Mouse (Mus musculus) midbrain, embryonic 11.5 days (tissue): ENCODE measurements around the gene Dnajb6. TPM values are rescaled to one million over a fixed set of nuclear protein-coding genes. Genes with fewer than 3 reads are reported as not detected.

ENCODE experiments used
- ATAC-seq: fragments of 200-750 bp; cut with Nextera tagmentation; 2 replicates; pipeline ENCODE4 v1.8.0; 2017; ENCODE audit warnings: moderate TSS enrichment, moderate library complexity; ENCODE audit not compliant: low FRiP score
- DNase-seq: peaks from one replicate; pipeline ENCODE4 v3.0.0; 2015; ENCODE audit warnings: low spot score; ENCODE audit errors: missing footprints
- H3K27ac ChIP-seq: fragments of 300-500 bp; sonication (generic); 2 replicates; pipeline ENCODE4 v1.5.1; 2014; ENCODE audit warnings: low read depth, low read length
- H3K27me3 ChIP-seq: fragments of 300-500 bp; sonication (generic); 2 replicates; pipeline ENCODE4 v1.6.1; 2014; ENCODE audit warnings: mild to moderate bottlenecking, low read length, moderate library complexity, mixed read lengths; ENCODE audit not compliant: control insufficient read depth, insufficient read depth
- H3K36me3 ChIP-seq: fragments of 300-500 bp; sonication (generic); 2 replicates; pipeline ENCODE4 v1.6.1; 2014; ENCODE audit warnings: mild to moderate bottlenecking, low read length, moderate library complexity, mixed read lengths; ENCODE audit not compliant: control insufficient read depth, insufficient read depth
- H3K4me1 ChIP-seq: fragments of 300-500 bp; sonication (generic); 2 replicates; pipeline ENCODE4 v1.6.1; 2014; ENCODE audit warnings: low read length; ENCODE audit not compliant: control insufficient read depth, insufficient read depth
- H3K4me2 ChIP-seq: fragments of 300-500 bp; sonication (generic); 2 replicates; pipeline ENCODE4 v1.6.1; 2014; ENCODE audit warnings: mild to moderate bottlenecking, moderate library complexity
- H3K4me3 ChIP-seq: fragments of 300-500 bp; sonication (generic); 2 replicates; pipeline ENCODE4 v1.5.1; 2014; ENCODE audit warnings: low read depth, low read length
- H3K9ac ChIP-seq: fragments of 300-500 bp; sonication (generic); 2 replicates; pipeline ENCODE4 v1.6.1; 2014; ENCODE audit warnings: low read length
- H3K9me3 ChIP-seq: fragments of 300-500 bp; sonication (generic); 2 replicates; pipeline ENCODE4 v1.6.1; 2016; ENCODE audit warnings: low read length; ENCODE audit not compliant: control insufficient read depth
- WGBS: fragments of 180-500 bp; shearing (Covaris S2); extraction: QIAGEN DNeasy Blood & Tissue Kit; methylation state at CpG from one replicate; pipeline ENCODE4 v1.1.7; 2014; 5-methylcytosine and 5-hydroxymethylcytosine counted together
- polyA plus RNA-seq: library from polyadenylated mRNA; unstranded; fragments of >200 nt; fragmentation: Nextera tagmentation; extraction: Ambion mirVana; gene quantifications from 2 replicates; pipeline ENCODE4 v1.2.1, GENCODE M21; 2014

Dnajb6 gene
- polyA plus RNA-seq, result 247 and 262 TPM in 2 replicates

DNA sequence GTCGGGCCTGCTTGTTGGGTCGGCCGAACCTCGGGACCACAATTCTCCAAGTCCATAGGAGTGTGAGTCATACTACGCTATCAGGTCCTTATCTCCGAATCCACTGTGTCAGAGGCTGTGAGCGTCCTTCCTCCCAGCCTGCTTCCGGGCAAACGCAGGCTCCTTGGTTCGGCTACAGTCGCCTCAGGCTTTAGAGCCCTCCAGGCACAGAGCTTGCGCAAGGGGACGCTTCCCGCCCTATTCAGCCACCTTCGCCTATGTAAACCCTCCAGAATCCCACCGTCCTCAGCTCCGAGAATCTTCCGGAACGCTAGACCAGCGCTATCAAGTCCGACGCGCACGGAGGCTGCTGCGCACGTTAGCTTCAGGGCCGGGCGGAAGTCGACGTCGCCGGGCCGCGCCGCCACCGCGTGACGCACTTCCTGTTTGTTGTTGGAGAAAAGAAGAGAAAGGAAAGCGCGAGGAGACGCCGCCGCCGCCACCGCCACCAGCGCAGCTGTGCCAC lies at the start of gene Dnajb6, which contains the start of gene Gm5129:
Dnajb6 (plus strand) TSS at position 132 of the 505 bp plus-strand sequence.
Gm5129 (minus strand) TSS at position 380 of the 505 bp plus-strand sequence.
- WGBS, result under 1% methylated on average over 46 of the region's 46 CpGs
- no peaks in the 10 kb centered on the region for H3K36me3 ChIP-seq
- ATAC-seq (peak; percentile 98), DNase-seq (peak; percentile 99)
- peak within 1 kb of the TSS; percentile 98 for H3K4me3 ChIP-seq
- H3K4me1 ChIP-seq, result peaks cover 15% of the 10 kb centered on the region
- peak within 1 kb of the TSS; percentile 73 for H3K4me2 ChIP-seq
- H3K27me3 ChIP-seq, result no peaks in the 10 kb centered on the region
- peak within 1 kb of the TSS; percentile 92 for H3K27ac ChIP-seq
- peak within 1 kb of the TSS; percentile 97 for H3K9ac ChIP-seq
- no peaks in the 10 kb centered on the region for H3K9me3 ChIP-seq

DNA sequence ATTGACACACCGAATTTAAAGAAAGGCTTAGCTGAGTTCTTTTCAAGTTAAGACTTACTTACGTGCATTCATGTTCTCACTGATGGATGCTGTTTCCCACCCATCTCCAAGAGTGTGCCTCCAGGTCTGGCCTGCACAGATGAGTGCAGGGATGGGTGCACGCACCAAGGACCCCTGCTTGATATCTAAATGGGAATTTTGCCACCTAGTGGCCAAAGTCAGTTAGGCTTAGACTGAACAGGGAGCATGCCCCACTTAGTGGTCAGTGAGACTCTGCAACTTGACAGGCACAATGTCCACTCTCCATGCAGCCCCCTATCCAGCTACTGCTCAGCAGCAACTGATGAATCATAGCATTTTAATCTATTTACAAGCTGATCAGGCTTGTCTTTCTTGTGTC lies 47.8 kb upstream of the Dnajb6 start:
- Histone ChIP-seq H3K4me3 (no peak overlapping the region), H3K9me3 (no peaks in the 10 kb centered on the region), H3K4me1 (no peaks in the 10 kb centered on the region), H3K9ac (no peak overlapping the region), H3K27ac (no peak overlapping the region), H3K4me2 (no peak overlapping the region), H3K27me3 (no peaks in the 10 kb centered on the region), H3K36me3 (no peaks in the 10 kb centered on the region)
- 60% methylated on average over 3 of the region's 3 CpGs for WGBS
- ATAC-seq (peak; percentile 57; the same call in 1 of the 2 replicates), DNase-seq (peak; percentile 94)

DNA sequence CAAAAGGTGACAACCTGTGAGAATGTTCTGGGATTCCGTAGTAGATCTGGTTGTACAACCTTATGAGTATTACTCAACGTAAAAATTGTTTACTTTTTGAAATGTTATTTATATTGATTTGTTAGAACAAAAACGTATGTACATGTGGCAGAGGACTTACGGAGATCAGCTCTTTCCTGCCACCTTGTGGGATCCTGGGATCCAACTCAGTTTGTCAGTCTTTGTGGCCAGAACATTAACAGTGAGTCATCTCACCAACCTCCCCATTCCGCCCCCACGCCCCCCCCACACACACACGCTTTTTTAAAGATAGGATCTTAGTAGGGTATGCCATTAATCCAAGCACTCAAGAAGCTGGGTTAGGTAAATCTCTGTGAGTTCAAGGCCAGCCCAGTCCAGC lies 47.1 kb upstream of the Dnajb6 start:
- H3K36me3 ChIP-seq, result no peaks in the 10 kb centered on the region
- no peaks in the 10 kb centered on the region for H3K4me1 ChIP-seq
- no peak for DNase-seq
- no peaks in the 10 kb centered on the region for H3K9me3 ChIP-seq
- H3K4me3 ChIP-seq, result no peak overlapping the region
- H3K4me2 ChIP-seq, result no peak overlapping the region
- WGBS, result 73% methylated on average over 7 of the region's 7 CpGs
- H3K27ac ChIP-seq, result no peak overlapping the region
- H3K27me3 ChIP-seq, result no peaks in the 10 kb centered on the region
- ATAC-seq, result no peak
- no peak overlapping the region for H3K9ac ChIP-seq

DNA sequence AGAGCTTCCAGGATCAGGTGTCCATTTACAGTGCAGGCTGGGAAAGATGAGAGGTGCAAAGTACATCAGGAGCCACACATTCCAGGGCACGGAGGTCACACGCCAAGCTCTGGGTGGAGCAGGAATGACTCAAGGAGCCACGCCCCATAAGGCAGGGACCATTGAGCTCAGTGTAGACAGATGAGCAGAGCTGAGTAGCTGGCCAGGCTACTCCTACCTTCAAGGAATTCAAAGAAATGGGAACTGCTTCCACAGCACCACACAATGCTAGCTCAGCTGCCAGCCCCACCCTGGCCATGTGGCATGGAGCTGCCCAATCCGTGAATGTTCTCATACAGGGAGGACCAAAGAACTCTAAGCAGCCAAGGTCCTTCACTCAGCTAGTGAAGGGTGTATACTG lies 37.0 kb upstream of the Dnajb6 start:
- WGBS, result 88% methylated on average over 4 of the region's 4 CpGs
- Histone ChIP-seq H3K27me3 (no peaks in the 10 kb centered on the region), H3K9me3 (no peaks in the 10 kb centered on the region), H3K4me2 (no peak overlapping the region), H3K36me3 (no peaks in the 10 kb centered on the region), H3K4me3 (no peak overlapping the region), H3K27ac (no peak overlapping the region), H3K9ac (no peak overlapping the region), H3K4me1 (no peaks in the 10 kb centered on the region)
- DNase-seq (no peak), ATAC-seq (no peak)

DNA sequence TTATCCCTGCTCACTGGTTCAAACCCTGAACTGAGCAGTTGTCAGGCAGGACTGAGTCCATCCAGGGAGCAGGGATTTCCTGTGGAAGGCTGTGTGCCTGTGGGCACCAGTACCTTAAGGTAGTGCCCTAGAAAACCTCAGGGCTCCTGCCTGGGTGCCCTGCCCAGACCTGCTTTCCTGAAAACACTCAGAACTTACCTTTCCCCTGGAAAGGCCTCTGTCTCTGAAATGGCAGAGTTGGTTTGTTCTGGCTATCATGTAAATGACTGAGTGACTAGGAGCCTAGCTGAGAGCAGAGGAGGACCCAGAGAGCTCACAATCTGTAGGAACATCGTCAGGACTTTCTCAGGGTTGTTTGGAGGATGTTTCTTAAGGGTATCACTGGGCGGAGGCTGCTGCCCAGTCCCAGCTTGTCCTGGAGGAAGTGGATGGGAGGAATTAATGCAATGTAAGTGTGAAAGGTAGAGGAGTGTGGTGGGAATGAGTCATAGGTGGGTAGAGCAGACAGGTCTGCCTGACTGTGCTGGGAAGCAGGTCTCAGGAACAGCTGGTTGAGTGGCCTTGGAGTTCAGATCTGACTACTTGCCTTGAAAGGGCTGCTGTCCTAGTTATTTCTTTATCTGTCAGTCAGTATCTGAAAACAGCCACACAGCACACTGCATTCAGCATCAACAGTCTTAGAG lies 35.8 kb upstream of the Dnajb6 start:
- Histone ChIP-seq H3K36me3 (no peaks in the 10 kb centered on the region), H3K4me3 (no peak overlapping the region)
- ATAC-seq, result no peak

DNA sequence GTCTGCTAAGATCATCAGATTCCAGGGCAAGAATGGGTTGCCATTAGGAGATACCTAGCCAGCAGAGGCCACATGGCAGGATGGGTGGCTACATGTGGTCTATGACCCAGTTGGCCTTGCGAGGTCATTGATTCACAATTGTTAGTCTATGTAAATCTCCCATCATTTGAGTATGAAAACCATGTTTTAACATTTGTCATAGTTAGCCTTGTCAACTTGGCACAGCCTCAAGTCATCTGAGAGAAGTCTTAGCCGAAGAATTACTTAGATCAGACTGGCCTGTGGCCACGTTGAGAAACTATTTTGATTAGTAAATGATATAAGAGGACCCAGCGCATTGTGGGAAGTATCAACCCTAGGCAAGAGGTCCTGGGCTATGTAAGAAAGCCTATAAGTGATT lies 28.2 kb upstream of the Dnajb6 start:
- Histone ChIP-seq H3K27ac (no peak overlapping the region), H3K4me1 (no peaks in the 10 kb centered on the region), H3K4me2 (no peak overlapping the region), H3K27me3 (no peaks in the 10 kb centered on the region), H3K9ac (no peak overlapping the region), H3K9me3 (no peaks in the 10 kb centered on the region), H3K4me3 (no peak overlapping the region), H3K36me3 (no peaks in the 10 kb centered on the region)
- no peak for ATAC-seq
- 90% methylated on average over 4 of the region's 4 CpGs for WGBS
- DNase-seq, result no peak

More for the DNA sequence above, 35.8 kb upstream of the Dnajb6 start:
- Histone ChIP-seq H3K4me1 (no peaks in the 10 kb centered on the region), H3K27me3 (no peaks in the 10 kb centered on the region), H3K27ac (no peak overlapping the region), H3K4me2 (no peak overlapping the region), H3K9me3 (no peaks in the 10 kb centered on the region), H3K9ac (no peak overlapping the region)
- DNase-seq, result no peak
- WGBS, result 82% methylated on average over 2 of the region's 2 CpGs

DNA sequence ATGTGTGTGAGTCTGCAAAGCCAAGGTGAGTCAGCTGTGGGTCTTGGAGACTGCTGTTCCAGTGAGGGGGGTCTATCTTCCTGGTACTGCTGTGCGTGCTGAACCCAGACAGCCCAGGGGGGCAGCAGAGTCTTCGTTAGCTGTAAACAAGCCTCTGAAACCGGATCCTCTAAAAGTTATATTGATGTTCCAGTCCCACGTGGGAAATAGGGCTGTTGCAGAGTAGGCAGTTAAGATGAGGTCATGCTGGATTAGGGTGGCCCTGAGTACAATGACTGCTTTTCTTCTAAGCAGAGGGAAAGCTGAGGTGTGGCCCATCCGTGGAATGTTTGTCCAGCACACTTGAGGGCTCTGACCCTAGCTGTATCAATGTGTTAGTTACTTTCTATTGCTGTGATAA lies 27.2 kb upstream of the Dnajb6 start:
- ATAC-seq, result no peak
- H3K4me2 ChIP-seq, result no peak overlapping the region
- H3K9ac ChIP-seq, result no peak overlapping the region
- H3K27me3 ChIP-seq, result no peaks in the 10 kb centered on the region
- no peaks in the 10 kb centered on the region for H3K4me1 ChIP-seq
- no peak for DNase-seq
- no peak overlapping the region for H3K4me3 ChIP-seq
- H3K36me3 ChIP-seq, result no peaks in the 10 kb centered on the region
- WGBS, result 49% methylated on average over 5 of the region's 5 CpGs
- no peaks in the 10 kb centered on the region for H3K9me3 ChIP-seq
- H3K27ac ChIP-seq, result no peak overlapping the region

DNA sequence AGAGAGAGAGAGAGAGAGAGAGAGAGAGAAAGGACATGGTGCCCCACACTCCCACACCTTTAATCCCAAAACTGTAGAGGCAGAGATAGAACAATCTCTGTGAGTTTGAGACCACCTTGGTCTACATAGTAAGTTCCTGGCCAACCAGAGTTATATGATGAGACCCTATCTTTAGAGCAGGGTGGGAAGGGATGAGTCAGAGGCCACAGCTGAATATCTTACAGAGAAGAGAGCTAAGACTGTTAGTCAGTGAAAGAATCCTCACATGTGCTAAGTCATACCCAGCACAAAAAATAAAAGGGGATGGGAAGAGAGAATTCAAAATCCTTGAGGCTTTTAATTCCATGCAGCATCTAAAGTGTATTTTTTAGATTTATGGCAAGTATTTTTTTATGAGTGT lies 23.9 kb upstream of the Dnajb6 start:
- H3K27me3 ChIP-seq, result no peaks in the 10 kb centered on the region
- H3K4me2 ChIP-seq, result no peak overlapping the region
- no peak overlapping the region for H3K27ac ChIP-seq
- H3K4me3 ChIP-seq, result no peak overlapping the region
- H3K9me3 ChIP-seq, result no peaks in the 10 kb centered on the region
- no peak overlapping the region for H3K9ac ChIP-seq
- no peaks in the 10 kb centered on the region for H3K4me1 ChIP-seq
- no peaks in the 10 kb centered on the region for H3K36me3 ChIP-seq
- ATAC-seq (no peak), DNase-seq (no peak)

DNA sequence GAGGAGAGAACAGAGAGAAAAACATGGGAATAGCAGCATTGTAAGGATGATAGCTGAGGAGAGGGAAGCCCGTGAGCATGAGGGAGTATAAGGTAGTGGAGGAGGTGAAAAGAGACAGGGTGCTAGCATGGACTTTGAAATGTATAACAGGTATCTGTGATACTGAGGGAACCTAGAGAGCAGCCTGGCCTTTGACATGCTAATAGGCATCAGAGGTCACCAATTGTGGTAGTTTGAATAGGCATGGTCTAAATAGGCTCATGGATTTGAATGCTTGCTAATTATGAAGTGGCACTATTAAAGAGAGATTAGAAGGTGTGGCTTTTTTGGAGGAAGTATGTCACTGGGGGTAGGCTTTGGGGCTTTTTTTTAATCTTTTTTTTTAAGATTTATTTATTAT lies 22.6 kb upstream of the Dnajb6 start:
- no peak overlapping the region for H3K9ac ChIP-seq
- no peaks in the 10 kb centered on the region for H3K27me3 ChIP-seq
- H3K27ac ChIP-seq, result no peak overlapping the region
- no peaks in the 10 kb centered on the region for H3K36me3 ChIP-seq
- no peaks in the 10 kb centered on the region for H3K9me3 ChIP-seq
- ATAC-seq, result no peak
- WGBS, result 55% methylated on average over 1 of the region's 1 CpGs
- no peak for DNase-seq
- no peak overlapping the region for H3K4me2 ChIP-seq
- H3K4me3 ChIP-seq, result no peak overlapping the region
- no peaks in the 10 kb centered on the region for H3K4me1 ChIP-seq
